Mouse (Mus musculus) embryo, embryonic 11 days (tissue): ENCODE data around the gene Mrps18a.

Experiments
- DNase-seq: peaks from one replicate; pipeline ENCODE4 v3.0.0-alpha.2; 2015

Mrps18a gene

GRCm38 (mm10) chr17:46152847-46153782 lies 42.3 kb downstream of the Mrps18a start, which contains the start of gene Mad2l1bp:
Gene Mad2l1bp, minus strand, starts transcription at chr17:46153553.
- peak; percentile 96 for DNase-seq

DNA sequence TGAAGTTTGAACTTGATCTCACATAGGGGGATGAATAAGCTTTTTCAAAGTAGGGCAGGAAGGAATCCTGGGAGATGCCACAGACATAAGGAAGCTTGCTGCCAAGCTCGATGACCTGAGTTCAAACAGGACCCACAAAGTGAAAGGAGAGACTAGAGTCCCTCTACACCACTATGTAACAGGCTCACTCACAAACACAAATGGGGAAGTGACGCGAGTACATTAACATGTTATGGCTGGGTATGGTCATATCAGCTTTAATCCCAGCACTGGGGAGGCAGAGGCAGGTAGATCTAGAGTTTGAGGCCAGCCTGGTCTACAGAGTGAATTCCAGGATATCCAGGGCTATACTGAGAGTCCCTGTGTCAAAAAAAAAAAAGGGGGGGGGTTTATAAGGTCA lies 43.5 kb downstream of the Mrps18a start:
- DNase-seq: no peak

DNA sequence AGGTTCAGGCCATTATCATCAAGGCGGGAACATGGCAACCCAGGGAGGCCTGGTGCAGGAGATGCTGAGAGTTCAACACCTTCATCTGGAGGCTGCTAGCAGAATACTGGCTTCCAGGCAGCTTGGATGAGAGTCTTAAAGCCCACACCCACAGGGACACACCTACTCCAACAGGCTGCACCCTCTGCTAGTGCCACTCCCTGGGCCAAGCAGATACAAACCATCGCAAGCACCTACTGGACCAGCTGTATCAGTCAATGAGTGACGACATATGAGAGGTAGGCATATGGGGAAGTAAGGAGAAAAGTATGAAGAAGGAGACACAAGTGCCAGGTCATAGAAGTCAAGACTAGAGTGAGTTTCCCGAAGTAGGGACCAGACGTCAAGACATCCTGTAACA lies 45.9 kb downstream of the Mrps18a start:
- DNase-seq: no peak

DNA sequence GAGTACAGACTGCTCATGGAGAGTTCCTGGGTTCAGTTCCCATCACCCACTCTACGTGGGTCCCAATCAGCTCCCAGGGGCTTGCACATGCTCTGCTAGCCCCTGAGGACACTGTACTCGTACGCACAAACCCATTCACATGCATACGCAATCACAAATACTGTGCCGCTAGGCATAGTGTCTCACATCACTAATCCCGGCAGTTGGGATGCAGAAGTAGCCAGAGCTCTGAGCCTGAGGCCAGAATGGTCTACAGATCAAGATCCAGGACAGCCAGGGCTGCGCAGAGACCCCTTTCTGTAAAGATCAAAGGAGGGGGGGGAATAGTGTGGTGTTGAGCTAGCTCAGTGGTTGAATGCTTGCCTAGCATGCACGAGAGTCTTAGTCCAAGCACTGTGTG lies 46.3 kb downstream of the Mrps18a start:
- no peak for DNase-seq

DNA sequence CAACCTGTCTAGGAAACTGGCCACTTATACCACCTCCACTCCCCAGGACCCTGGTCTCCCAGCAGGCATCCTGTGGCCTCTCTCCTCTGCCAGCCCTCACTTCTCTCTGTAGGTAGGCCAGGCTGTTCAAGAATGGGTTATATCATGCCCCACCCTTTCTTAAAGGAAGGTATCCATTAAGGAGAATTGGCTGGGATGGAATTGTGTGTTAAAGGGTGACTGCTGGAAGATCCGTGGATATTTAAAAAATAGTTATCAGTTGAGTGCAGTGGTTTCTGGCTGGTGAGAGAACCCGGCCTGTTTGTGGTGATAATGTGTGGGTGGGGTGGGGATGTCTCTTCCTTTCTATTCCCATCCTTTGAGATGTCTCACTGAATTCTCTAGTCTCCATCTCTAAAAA lies 48.5 kb downstream of the Mrps18a start:
- no peak for DNase-seq

- DNase-seq: peak; percentile 93
These were observed 49.4 kb downstream of the Mrps18a start for GRCm38 (mm10) chr17:46160090-46160662.

DNA sequence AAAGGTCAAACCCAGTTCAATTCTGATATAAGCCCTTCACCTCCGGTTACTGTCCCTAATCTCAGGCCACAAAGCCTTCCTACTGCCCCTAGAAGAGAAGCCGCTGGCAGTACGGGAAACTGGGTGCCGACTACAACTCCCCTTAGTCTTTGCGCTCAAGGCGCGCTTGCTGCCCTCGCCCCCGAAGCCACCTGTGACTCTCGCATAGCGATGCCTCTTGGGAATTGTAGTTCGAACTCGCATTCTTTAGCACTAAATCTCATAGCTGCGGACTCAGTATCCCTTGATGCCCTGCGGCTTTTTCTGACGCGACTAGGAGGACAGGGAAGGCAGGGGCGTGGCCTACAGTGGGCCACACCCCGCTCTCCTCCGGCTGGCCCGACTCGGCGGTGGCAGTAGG lies 49.9 kb downstream of the Mrps18a start, which contains the start of gene Gtpbp2:
Gene Gtpbp2, plus strand, starts transcription at position 347 of the 400 bp plus-strand sequence.
- peak; percentile 100 for DNase-seq

DNA sequence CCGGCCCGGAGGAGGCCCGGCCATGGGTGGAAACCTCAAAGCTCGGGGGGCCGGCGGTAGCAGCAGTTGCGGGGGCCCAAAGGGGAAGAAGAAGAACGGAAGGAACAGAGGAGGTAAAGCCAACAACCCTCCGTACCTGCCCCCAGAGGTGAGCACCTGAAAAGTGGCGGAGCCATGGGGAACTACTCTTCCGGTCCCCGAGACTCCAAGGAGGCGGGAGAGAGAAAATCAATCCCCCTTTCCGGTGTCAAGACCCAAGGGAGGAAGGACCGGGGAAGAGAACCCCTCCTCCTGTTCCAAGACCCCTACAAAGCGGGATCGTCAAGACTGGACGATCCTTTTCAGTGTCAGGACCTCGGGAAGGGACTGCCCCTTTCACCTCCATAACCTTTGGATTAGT lies 50.4 kb downstream of the Mrps18a start:
- peak; percentile 65 for DNase-seq

- DNase-seq: no peak
These were observed 50.9 kb downstream of the Mrps18a start for GRCm38 (mm10) chr17:46161710-46162109.

GRCm38 (mm10) chr17:46162551-46162950 lies 51.8 kb downstream of the Mrps18a start:
- no peak for DNase-seq

DNA sequence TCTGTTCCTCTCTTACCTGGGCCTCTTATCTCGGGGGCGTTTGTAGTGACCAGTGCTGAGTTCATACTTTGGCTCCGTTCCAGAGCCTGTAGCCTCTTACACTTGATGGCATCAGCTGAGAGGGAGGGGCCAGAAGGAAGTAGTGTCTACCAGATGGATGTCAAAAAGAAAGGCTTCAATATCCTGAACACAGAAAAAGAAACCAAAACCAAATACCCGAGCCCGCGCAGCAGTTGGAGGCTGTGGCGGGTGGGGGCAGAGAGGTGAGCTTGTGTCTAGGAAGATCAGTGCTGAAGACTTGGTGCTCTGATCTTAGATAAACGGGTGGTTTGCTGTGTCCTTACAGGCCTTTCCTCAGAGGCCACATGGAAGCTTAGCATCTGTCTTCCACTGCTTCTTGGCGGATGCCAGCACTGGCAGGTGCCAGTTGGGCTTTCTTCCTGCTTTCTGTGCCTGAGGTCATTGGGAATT lies 52.2 kb downstream of the Mrps18a start:
- no peak for DNase-seq

DNA sequence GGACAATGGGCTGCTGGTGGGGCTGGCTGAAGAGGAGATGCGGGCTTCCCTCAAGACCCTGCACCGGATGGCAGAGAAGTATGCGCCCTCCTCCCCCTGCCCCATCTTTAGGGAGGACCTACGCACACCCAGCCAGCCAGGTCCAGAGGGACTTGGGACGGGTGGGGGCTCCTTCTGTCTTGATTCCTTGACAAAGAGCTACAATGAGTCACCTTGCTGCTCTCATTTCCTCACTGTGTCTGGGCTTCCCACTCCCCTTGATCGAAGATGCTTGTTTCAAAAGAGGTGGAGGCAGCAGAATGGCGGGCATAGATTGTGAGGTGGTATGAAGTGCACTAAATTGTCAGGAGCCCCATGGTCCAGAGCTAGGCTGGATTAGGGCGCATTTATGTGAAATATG lies 53.5 kb downstream of the Mrps18a start:
- DNase-seq: no peak

DNA sequence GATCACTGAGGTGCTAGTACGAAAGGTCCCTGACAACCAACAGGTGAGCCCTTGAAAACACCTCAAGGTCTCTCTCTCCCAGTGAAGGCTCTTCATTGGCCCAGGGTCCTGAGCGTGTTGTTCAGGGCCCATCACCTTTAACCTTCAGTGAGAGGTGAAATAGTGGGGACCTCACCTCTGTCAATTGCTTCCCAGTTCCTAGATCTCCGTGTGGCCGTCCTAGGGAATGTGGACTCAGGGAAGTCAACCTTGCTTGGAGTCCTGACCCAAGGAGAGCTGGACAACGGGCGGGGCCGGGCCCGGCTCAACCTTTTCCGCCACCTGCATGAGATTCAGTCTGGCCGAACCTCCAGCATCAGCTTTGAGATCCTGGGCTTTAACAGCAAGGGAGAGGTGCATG lies 54.0 kb downstream of the Mrps18a start:
- no peak for DNase-seq

DNA sequence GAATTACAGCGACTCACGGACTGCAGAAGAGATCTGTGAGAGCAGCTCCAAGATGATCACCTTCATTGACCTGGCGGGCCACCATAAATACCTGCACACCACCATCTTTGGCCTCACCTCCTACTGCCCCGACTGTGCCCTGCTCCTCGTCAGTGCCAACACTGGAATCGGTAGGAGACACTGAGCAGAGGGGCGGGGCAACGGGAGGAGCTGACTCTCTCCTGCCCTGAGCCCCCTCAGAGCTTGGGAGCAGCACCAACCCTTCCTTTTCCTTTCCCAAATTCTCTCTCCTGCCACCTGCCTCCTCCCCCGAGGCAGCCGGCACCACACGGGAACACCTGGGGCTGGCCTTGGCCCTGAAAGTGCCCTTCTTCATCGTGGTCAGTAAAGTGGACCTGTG lies 54.7 kb downstream of the Mrps18a start:
- DNase-seq: no peak

- DNase-seq: no peak
These were observed 55.5 kb downstream of the Mrps18a start for GRCm38 (mm10) chr17:46166270-46166669.

- DNase-seq: no peak
These were observed 56.2 kb downstream of the Mrps18a start for GRCm38 (mm10) chr17:46167014-46167413.

- DNase-seq: no peak
These were observed 57.5 kb downstream of the Mrps18a start for GRCm38 (mm10) chr17:46168318-46168717.

GRCm38 (mm10) chr17:46168768-46169167 lies 58.0 kb downstream of the Mrps18a start:
- DNase-seq: no peak

DNA sequence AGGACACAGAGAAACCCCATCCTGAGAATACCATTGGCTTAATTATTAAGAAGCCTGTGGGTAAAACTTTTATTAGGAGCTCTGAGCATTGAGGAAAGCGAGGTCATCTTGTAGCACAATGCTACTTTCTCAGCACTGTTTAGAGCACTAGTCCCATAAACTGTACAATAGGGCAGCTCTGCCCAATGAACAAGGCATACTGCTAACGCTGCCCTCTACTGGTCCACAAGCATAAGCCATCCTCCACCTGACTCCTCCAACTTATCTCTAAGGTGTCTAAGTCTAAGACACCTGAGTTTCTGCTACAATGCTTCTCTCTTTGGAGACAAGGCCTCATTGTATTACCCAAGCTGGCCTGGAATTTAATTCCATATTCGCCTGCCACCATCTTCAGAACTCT lies 59.8 kb downstream of the Mrps18a start:
- peak; percentile 58 for DNase-seq
